Mouse (Mus musculus): ENCODE measurements around the gene Fam83d.

GRCm38 (mm10) chr2:158738591-158738990 is 29.3 kb upstream of the Fam83d start:
- no peak for TF ChIP-seq POLR2A (IDR thresholded peaks at IDR 0.05; ENCODE audit: borderline replicate concordance, low read depth, low read length)
- no peak for TF ChIP-seq CTCF (IDR thresholded peaks at IDR 0.05; ENCODE audit: low read depth, low read length)

Measured in bone marrow macrophage, adult 2 months (primary cell).